Mouse (Mus musculus): ENCODE measurements around the gene Nup54.

Nup54 gene

DNA sequence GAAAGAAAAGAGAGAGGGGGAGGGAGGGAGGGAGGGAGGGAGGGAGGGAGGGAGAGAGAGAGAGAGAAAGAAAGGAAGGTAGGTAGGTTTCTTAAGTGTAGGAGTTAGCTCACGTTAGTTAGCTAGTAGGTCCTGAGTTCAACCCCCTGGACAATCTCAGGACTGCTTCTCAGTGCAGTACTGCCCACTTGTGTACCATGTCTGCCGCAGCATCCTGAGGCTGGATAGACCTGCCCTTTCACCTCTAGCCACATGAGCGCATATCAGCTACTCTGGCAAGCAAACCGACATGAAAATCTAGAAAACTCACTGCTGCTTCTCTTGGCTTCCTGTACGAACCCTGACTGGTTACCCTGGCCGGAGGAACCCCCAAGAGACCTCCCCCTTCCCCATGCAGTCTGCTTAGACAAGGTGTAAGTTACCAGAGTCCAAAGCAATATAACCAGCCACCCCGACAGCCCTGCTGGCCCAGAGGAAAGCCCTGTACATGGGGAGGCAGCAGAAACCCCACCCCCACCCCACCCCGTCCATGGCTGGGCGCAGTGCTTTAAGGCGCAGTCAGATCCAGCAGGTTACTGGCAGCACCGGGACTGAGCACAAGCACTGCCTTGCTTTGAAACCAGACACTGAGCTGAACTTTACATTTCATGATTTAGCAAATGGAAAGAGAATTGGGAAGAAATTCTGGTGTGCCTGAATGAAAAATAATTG, 21.6 kb downstream of the Nup54 start:
- DNase-seq (ENCODE audit: low spot score) = no peak

DNA sequence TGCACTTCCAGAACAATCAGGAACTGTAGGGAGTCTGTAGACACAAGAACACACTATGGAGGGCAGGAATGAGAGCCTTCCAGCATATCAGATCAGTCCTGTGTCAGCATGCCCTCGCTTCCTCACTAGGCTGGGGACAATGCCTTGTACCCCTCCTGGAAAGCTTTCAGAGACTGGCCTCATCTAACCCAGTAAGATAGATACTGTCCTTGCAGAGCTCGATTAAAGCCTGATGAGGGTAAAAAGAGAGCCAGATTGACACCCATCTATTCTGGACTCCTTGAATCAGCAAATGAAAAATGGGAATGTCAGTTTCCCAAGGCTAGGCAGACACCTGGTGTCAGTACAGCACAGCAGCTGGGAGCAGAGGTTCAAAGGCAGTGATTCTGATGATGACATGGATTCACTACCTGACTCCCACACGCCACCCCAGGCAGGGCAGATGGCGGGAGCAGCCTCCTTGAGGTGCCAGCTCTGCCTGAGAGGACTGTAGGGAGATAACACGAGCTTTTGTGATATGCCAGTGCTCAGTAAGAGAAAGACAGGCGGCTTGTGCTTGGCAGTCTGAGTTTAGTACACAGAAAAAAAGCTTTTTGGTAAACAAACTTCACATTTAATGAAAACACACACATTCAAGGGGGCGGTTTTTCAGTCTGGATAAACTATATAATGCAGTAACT, 23.4 kb downstream of the Nup54 start:
- DNase-seq (ENCODE audit: low spot score) = no peak

DNA sequence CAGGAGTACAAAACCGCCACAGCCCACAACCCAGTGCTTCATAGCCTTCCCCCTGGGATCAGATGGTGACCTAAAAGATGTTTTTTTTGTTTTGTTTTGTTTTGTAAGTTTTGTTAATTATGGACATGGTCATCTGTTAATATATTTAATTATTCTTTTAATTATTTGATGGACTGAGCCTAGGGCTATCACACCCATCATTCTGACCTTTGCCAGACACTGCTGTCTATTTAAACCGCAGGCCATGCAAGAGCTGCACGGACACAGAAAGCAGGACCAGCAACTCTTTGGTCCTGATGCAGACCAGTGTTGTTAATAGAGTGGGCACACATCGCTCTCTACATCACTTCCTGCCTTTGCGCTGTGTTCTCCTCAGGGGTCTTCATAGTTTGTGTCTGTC, 24.5 kb downstream of the Nup54 start:
- DNase-seq (ENCODE audit: low spot score) = no peak

DNA sequence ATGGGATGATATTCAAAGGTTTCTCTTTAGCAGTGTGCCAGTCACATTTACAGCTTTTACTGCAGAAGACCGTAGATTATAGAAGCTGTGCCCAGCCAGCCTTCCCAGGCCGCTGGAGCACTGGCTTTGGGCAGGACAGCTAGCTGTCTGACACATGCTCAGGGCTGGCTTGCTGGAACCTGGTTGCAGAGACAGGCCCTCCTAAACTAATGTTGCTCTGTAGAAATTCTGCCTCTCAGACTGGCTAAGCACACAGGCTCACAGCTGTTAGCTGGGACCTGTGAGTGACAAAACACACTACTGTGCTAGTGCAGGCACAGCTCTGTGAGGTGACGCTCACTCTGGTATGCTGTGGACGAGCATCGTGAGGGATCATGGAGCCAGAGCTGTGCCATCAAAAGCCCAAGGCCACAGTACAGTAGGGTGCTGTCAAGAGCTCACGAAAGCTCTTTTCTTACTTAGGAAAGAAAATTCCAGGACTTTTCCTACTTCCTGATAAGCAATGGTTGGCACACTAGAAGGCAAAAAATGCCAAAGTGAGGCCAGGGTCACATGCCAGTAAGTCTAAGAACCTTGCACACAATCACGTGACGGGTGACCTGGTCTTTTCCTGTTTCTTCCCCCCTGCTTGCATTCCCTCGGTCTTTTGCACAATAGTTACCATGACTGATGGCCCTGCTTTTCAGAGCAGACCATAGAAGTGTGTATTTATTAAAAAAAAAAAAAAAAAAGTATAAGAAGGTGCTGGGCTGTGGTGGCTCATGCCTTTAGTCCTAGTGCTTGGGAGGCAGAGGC, 25.5 kb downstream of the Nup54 start:
- no peak for DNase-seq (ENCODE audit: low spot score)

DNA sequence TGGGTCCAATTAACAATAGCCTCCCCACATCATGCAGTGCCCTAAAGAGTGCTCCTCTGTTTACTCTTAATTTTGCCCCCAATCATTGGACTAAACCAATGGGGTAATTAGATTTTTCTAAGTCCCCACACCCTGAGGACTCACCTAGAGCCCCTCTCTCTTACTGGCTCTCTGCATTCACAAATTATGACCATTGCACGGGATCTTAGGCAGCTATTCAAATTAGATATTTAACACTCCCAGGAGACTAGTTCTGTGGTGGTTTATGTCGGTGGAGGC, 30.7 kb downstream of the Nup54 start:
- DNase-seq (ENCODE audit: low spot score) = no peak

DNA sequence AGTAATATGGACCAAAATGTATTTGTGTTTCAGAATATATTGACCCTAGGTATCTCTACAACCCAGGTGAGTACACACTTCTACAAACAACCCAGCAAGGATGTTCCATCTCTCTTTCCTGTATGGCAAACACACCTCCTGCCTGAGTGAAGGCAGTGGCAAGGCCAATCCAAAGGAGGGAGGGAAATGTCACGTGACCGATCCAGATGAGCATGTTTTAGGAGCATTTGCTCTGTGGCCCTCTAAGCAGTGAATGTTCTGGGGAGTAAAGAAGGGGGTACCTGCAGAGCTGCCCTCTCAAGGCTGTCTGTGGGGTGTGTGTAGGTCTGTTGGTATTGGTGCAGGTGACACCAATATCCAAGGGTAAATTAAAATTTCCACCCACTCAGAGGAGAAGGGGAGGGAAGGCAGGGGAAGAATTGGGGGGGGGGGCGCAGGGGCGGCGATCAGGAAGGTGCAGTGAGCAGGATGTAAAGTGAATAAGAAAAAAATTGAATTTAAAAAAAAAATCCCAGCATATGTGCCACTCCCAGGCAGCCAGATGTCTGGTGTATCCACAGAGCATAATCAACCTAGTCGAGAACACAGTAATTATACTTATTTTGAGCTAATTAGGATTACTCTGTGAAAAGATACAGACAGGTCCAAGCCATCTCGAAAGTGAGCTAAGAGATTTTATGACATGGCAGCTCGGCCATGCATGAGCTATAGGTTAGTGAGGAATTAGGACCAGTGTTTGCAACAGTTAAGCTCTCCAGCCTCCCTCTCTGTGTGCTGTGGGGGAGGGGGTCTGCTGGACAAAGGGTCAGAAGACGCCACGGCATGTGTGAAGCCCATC, 31.2 kb downstream of the Nup54 start:
- peak; percentile 77 for DNase-seq (ENCODE audit: low spot score)

DNA sequence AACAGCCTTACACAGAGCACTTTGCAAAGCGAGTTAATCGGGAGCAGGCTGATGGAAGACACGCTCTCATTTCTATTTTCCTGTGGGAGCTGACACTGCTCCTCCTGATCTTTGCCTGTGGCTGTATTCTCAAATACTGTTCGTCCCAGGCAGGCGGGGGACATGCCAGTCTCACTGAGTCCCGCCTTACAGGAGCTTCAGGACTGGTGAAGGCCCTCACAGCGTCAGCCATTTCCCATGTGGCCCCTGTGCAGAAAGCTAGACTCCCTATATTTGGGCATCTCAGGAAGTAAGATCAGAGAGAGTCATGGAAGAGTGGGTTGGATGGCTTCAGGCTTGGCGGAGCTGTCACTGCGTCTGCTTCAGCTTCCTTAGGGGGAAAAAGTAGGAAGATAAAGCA, 32.2 kb downstream of the Nup54 start:
- DNase-seq (ENCODE audit: low spot score) = no peak

DNA sequence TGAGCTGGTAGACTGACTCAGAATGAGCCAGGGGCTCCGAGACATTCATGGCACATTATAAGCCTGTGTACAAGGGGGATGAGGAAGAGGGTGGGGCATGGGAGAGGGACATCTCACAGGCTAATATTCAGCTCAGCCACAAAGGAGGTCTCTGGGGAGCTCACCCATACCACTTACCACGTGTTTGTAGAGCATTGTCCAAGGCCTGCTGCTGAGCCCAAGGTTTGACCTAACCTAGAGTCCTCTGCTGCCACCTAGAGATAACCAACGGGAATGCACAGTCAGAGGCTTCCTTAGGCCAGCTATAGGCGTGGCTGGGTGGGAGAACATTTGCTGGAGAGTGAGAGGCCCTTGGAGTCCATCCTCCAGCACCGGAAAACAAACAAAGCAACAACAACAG, 36.9 kb downstream of the Nup54 start:
- DNase-seq (ENCODE audit: low spot score) = peak; percentile 94

DNA sequence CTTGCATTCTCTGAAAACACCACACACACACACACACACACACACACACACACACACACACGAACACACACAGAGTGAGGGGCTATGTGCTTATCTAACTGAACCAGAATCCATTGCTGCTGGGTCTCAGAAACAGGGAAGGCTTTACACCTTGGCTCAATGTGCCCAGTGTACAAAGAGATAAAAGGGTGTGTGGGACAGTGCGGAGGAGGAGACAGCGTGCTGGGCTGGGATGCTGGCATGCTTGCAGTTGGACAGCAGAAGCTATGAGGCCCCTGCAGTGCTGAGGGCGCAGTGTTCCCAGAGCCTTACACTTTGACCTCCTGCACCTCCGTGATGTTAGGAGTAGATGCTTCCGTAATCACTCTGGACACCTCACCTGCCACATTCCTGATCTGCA, 38.5 kb downstream of the Nup54 start:
- DNase-seq (ENCODE audit: low spot score) = no peak

DNA sequence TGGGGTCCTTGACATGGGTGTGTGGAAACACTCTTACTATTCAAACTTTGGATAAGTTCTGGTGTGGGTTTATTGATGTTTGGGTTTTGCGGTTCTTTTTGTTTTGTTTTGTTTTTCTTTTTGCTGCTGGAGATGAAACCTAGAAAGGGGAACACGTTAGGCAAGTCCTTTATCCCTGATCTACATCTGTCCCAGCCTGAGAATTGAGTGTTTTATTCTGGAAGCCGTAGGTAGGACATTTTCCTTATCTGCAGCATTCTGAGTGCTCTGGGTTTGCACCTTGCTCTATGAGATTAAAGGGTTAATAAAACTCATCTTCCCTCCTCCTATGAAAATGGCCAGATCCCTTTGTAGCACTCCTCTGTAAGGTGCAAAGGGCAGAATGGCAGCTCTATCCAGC, 39.3 kb downstream of the Nup54 start:
- no peak for DNase-seq (ENCODE audit: low spot score)

DNA sequence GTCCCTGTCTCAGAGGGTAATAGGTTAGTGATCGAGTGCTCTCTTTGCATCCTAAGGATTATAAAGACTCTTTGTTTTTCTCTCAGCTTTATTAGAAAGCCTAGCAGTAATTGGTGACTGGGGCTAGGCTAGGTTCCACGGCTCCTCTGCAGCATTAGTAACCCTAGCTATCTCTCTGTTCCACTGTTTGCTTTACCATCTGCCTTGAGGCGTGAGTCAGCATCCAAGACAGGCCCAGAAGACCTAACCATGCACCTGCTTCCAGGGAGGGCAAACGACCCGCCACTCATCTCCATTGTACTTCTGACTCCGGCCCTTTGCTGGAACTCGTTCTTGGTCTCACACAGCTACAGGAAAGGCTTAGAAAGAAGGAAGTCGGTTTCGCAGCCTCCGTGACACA, 41.2 kb downstream of the Nup54 start:
- no peak for DNase-seq (ENCODE audit: low spot score)

DNA sequence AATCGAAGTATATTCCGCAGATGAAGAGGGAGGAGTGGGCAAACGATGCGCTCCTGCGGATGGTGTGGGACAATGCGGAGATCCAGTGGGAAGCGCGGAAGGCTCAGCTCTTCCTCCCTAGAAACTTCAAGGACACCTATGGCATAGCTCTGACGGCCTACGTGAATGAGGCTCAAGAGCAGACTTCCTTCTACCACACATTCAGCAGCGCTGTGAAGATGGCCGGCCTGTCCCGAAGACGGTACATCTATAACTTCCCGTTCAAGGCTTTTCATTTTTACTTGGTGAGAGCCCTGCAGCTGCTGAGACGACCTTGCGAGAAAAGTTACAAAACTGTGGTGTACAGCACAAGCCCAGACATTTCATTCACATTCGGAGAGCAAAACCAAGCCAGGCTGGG, 42.5 kb downstream of the Nup54 start:
- DNase-seq (ENCODE audit: low spot score) = no peak

DNA sequence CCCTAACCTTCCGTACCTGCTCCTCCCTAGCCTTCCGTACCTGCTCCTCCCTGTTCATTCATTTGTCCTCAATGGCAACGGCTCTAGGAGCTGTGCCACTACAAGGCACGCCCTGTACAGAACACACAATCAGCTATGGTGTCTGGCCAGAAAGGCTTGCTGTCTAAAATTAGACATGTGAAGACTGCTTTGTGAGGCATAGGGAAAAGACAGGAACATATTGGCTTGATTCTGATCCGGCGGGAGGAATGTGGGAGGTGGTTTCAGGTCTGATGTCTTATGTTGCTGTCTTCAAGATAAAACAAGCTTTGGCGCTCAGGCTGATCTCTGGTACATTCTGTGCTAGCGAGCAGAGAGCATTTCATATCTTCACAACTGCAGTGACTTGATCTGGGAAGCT, 44.4 kb downstream of the Nup54 start:
- DNase-seq (ENCODE audit: low spot score) = no peak

DNA sequence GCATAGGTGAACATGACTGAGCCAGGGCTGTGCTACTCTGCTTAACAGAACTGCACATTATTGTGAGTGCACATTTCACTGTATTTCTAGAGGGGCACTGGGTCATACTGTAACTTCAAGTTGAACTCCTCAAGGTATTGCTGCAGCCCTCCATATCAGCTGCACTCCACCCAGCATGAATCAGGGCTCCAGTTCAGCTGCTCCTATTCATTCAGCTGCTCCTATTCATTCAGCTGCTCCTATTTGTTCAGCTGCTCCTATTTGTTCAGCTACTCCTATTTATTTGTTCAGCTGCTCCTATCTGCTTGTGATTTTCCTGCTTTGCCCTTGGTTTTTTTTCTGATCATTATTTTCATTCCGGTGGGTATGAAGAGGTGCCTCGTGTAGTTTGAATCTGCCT, 45.0 kb downstream of the Nup54 start:
- no peak for DNase-seq (ENCODE audit: low spot score)

DNA sequence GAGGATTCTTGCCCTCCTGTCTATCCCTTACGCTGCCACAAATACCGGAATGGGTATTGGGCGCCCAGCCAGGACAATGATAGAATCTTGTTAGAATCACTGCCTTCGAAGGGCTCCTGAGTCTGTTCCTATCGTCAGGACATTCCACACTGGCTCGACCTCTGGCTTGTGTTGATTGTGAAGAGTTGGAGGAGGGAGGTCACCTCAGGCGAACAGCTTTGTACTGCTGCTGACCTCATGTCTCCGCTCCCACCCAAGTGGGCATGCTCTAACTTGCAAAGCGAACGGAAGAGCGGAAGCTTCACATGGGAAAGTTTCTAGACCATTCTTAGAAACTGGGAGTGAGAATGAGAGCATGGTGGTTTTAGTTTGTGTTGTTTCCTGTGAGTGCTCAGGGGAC, 47.6 kb downstream of the Nup54 start:
- no peak for DNase-seq (ENCODE audit: low spot score)

DNA sequence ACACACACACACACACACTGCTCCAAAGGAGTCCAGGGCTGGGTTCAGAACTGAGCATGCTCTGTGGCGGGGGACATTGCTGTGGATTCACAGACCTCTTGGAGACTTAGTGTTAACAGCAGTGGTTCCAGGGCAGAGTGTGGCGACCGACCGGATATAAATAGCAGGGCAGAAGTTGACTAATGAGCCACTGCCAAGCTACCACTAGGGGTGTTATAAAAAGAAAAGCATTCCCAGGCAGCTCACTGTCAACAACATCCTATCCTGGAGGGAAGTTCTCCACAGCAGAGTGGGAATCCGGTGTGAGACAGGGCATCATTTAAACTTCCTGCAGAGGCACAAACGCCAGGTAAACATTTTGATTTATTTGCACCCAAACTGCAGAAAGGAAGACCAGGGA, 48.4 kb downstream of the Nup54 start:
- no peak for DNase-seq (ENCODE audit: low spot score)

DNA sequence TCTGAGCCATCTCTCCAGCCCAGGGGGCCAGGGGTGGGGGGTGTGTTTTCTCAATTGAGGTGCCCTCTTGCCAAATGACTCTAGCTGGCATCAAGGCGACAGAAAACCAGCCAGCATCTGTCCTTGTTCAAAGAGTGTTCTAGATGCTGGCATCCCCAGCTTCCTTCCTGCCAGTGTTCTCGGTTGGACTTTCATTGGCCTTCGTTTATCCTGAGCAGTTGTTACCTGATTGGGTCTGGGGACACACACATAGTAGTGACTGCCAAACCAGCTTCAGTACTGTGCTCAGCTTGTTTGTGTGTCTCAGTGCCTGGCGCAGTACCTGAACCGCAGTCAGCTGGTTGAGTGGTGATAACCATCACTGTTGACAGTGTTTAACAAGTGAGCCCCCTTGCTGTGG, 48.9 kb downstream of the Nup54 start:
- DNase-seq (ENCODE audit: low spot score) = no peak

DNA sequence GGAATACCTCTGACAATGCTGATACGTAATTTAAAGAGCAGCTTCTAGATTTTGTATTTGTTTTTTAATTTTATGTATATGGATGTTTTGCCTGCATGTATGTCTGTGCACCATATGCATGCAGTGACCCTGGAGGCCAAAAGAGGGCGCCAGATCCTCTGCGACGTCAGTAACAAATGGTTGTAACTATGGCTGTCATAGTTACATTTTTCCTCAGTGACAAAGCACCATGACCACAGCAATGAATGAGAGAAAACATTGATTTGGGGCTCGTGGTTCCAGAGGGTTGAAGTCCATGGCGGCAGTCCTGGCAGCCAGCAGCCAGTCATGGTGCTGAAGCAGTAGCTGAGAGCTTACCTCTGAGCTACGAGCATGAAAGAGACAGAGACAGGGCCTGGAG, 50.2 kb downstream of the Nup54 start:
- no peak for DNase-seq (ENCODE audit: low spot score)

DNA sequence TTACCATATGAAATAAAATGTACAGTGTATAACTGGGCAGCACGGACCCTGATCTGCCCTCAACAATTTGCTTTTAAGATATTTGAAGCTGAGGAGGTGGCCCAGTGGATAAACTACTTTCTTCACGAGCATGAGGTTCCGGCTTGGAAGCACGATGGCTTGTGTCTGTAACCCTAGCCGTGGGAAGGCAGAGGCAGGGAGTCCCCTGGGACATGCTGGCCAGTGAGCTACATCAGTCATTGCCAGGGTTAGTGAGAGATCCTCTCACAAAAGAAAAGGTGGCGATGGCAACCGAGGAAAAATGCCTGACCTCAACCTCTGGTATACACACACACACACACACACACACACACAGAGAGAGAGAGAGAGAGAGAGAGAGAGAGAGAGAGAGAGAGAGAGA, 51.3 kb downstream of the Nup54 start:
- DNase-seq (ENCODE audit: low spot score) = peak; percentile 60

DNA sequence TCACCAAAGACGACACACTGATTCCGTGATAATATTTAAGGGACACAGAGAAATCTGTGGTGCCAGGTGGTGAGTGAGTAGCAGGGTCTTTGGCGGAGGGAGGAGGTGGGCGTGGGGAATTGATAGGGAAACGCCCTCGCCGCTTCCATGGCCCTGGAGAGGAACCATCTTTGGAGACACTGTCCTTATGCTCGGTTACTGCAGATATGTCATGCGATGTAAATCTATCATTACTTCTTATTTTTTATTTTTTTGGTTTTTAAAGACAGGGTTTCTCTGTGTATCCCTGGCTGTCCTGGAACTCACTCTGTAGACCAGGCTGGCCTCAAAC, 52.7 kb downstream of the Nup54 start:
- no peak for DNase-seq (ENCODE audit: low spot score)

DNA sequence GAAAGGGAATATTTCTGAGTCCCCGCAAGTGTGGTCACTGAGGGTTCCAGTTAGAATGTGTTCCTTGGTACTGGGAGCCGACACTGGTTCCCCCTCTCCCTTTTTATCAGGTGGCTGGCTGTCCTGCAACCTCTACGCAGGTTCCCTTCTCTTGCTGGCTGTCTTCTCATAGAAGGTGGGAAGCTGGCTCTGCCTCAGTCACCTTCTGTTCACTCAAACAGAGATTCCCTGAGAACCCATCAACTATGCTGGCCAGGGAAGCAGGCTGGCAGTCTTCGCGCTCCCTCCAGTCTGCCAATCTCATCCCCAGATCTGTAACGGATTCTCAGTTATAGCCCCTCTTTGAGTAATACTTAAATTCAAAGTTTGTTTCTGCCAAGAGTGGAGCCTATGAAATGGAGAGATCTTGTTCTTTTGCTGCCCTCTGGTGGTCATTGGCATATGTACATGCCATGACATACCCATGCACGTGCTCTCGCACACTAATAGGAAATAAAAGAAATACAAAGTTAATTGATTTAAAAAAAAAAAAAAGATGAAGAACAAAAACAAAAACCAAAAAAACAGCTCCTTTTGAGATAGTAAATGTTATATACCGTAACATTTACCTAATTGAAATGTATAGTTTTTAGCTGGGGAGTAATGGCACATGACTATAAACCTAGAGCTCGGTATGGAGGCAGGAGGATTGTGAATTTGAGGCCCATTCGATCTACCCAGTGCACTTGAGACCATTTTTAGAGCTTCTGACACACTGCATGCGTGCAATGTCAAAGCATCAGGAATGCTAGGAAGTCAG, 53.3 kb downstream of the Nup54 start:
- peak; percentile 91 for DNase-seq (ENCODE audit: low spot score)

All from embryo, embryonic 10.5 days (tissue).